Mouse (Mus musculus): ENCODE results near the gene Abcb11. TPM values are rescaled to one million over a fixed set of nuclear protein-coding genes. Genes with fewer than 3 reads are reported as not detected.
"Not testable (repeated sequence)": the region's sequence is repeated elsewhere in the genome, so short reads cannot be mapped to it uniquely, and the experiment has no call there.

Gene Abcb11
- 0.86 and 29.4 TPM in 2 replicates for total RNA-seq (2021)
- long read RNA-seq, experiment 1, result 0 reads
- long read RNA-seq, experiment 2, full-length matches to known transcripts, result 2 of 9 reads
- long read RNA-seq, experiment 2, partial matches to known transcripts, result 3 of 9 reads
- long read RNA-seq, experiment 2, other reads (novel, unspliced or antisense), result 4 of 9 reads

DNA sequence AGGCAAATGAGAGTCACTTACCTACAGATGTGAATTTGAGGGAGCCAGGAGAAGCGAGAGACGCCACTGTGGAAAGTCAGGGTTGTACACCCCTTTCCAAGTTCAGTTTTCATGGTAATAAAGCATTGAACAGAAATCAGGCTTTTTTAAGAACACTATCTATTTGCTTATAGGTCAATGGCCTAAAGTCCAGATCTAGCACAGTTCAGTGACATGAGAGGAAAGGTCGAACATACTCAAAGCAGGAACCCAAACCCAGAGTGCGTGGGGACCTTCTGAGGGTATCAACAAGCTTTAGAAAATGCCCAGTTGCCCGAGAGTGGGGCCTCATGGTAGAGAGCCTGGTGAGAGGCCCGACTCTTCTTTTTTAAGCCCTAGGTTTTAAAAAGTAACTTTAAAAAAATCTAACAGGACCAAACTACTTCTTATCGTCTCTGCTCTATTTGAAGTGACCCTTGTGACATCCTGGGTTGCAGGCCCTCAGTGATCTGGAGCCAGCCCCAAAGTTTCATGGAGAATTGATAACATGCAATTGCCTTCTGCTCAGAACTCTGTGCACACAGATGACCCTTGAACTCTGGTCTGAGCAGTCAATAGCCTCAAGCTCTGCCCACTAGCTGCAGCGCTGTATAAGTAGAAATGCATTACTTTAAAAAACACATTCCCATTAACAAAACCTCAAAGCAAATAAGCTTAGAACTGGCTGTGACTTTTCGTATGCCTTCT lies at the start of gene Abcb11:
TSS of gene Abcb11 (minus strand) at position 121 of the 726 bp plus-strand sequence.
- no peak for DNase-seq

DNA sequence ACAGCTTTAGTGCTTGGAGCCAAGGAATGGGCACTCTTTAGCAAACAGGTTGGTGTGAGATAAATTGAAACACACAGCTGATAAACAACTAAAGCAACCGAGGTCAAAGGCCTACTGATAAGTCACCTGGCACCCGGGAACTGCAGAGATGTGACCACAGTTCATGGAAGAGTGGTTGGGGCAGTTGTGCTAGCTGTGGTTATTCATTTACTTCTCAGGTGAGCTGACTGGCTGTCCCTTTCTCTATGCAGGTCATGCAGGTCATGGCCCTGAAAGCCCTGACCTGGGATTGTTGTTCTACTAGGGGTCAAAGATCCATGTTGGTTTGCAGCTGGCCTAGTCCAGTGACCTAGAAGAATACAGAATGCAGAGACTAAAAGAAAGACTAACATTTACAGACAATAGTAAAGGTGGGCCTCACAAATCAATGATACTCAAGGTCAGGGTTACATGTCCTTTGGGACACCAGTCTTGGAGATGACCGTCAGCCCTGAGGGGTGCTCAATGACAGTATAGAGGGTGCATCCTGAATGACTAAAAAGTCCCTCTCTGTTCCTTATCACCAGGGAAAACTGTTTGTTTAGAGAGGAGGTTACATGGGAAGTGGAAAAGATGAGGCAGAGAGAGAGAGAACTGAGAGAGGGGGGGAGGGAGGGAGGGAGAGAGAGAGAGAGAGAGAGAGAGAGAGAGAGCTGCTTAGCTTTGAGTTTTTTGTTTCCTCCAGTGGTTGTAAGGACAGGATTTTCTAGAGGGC lies 43.9 kb upstream of the Abcb11 start:
- no peak for DNase-seq

DNA sequence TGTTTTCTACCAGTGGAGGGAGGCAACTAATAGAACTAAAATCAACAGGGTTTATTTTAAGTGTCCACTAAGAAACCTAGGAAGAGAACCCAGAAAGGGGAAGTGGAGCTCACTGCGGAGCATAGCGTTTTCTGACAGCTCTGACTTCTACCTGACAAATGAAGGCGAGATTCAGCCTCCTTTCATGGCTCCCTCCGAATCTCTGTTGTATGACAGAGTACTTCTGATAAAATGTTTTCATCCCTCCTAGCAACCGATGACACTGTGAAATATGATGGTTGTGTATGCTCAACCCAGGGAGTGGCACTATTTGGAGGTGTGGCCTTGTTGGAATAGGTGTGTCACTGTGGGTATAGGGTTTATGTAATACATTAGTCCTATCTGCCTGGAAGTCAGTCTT lies 40.4 kb upstream of the Abcb11 start:
- DNase-seq, result no peak

- no peak for DNase-seq
Measured at GRCm38 (mm10) chr2:69381740-69382139, 39.3 kb upstream of the Abcb11 start.

GRCm38 (mm10) chr2:69380281-69380680 lies 37.9 kb upstream of the Abcb11 start, which contains the start of gene Dhrs9:
TSS of gene Dhrs9 (plus strand) at chr2:69380445.
- peak; percentile 51 for DNase-seq

DNA sequence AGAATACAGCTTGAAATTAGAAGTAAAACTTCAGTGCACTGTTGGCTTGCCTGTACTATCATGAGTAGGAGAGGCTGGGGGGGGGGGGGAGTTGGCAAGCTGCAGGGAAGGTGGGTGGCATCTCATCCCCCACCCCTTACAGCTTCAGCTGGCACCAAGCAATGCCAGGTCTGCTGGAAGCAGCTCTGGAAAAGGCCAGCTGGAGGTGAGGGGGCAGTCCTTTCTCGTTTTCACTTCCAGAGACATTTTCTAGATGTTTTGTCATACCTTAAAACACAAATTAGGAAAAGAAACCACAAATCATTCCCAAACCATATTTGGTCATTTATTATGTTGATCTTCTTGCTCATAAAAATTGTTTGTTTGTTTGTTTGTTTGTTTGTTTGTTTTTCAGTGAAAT lies 37.4 kb upstream of the Abcb11 start:
- no peak for DNase-seq

DNA sequence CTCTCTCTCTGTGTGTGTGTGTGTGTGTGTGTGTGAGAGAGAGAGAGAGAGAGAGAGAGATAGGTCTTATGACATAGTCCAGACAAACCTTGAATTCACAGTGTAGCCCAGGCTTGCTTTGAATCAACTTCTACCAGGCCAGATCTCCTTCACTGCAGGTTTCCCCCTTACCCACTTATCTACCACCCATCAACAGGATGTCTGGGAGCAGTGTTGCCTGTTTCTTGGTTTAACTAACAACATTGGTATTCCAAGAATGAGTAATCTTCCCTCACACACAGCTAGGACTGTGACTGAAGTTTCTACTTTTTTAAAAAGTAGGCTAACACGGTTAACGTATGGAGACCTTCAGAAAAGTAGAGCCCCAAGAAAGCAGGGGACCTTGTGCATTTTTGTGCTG lies 34.4 kb upstream of the Abcb11 start:
- no peak for DNase-seq

DNA sequence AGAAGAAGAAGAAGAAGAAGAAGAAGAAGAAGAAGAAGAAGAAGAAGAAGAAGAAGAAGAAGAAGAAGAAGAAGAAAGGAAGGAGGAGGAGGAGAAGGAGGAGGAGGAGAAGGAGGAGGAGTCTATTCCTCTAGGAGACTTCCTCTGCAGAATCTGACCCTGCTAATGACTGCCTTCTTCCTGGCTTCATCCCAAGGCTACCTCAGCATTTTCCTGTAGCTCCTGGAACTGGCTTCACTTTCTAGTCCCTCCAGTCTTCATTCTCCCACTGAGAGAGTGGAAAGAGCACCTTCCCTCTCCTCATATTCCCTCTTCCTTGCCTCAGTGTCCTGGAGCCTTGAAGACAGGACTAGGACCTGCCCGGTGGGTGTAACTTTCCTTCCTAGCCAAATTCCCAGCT lies 22.9 kb upstream of the Abcb11 start:
- no peak for DNase-seq

GRCm38 (mm10) chr2:69364831-69365230 lies 22.4 kb upstream of the Abcb11 start:
- DNase-seq, result peak; percentile 20

GRCm38 (mm10) chr2:69355402-69355801 lies 13.0 kb upstream of the Abcb11 start:
- not testable (repeated sequence) for DNase-seq

DNA sequence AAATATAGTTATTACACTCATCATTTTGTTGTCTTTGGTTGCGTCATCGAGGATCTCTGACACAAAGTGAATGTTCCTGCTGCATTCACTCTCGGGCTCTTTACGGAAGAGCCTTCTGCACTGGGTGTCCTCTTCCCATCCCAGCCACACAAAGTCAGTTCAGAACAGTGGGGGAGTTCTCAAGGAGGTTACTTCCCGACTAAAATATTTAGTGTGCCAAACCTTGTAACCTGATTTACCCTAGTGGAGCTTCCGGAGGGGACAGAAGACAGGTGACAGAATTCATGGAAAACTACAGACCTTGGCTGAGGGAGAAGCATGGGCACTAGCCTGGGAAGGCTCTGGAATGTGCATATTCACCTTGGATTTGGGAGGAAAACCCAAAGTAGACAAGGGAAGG lies 910 bp downstream of the Abcb11 start:
- DNase-seq, result no peak

DNA sequence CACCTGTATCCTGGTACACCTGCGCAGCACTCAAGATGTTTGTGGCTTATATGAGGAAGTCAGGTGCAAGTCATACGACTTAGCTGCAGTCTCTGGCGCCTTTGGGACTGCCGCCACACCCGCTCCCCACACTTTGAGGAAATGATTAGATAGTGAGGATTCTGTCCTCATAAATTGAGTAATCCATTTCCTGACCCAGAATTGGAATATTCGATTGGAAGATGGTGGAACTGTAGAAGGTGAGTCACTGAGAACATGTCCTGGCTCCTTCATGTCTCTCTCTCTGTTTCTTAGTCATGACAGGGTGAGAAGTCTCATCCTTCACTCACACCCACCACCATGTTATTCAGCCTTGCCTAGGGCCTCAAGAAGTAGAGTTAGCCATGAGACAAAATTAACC lies 10.9 kb downstream of the Abcb11 start:
- not testable (repeated sequence) for DNase-seq

- DNase-seq, result no peak
Measured at GRCm38 (mm10) chr2:69328509-69329163, 13.8 kb downstream of the Abcb11 start.

DNA sequence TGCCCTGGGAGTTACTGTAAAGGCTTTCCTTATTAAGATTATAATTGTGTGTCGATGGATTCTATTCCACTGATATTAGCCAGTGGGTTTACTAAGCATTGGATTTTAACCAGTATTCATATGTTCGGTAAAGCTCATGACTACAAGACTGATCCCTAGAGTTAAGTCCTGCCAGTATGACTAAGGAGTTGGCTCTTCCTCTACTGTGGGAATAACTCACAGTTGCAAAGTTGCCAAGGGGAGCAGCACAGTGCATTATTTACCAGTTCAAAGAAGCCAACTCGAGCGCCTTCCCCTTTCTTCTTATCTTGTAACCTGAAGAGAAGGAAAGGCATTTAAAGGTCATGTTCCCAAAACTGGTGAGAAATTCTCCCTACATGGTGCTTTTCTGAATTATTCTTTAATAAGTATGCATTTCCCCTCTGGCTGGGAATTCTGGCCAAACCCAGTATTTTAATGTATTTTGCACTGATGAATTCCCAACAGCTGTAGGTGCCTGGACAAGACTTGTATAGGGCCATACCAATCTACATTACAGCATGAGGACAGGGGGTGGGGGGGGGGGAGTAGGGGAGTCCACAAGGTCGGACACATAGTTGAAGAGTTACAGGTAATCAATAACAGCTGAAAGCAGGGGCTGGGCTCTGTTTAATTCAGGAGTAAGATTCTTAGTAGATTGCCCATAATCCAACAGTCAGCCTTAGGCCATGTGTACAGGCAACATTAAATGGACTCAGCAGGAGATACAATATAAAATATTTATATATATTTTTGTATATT lies 17.3 kb downstream of the Abcb11 start:
- DNase-seq, result no peak

DNA sequence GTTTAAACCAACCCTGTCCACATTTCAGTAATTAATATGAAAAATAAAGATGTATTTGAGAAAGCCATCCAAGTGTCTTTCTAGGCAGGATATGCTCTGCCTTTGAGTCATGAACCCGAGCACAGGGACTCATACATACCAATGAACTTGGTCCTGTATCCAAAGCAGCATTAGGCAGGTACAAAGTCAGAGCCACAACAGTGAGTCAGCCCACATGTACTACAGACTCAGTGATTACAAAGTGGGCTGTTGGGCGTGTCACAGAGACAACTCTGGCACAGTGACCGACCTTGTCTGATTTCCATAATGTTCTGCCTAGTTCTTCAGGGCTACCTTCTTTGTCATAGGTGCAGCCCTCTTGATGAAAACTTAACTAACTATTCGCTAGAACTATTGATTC lies 19.4 kb downstream of the Abcb11 start:
- DNase-seq, result no peak

GRCm38 (mm10) chr2:69321457-69321856 lies 21.0 kb downstream of the Abcb11 start:
- DNase-seq, result no peak

DNA sequence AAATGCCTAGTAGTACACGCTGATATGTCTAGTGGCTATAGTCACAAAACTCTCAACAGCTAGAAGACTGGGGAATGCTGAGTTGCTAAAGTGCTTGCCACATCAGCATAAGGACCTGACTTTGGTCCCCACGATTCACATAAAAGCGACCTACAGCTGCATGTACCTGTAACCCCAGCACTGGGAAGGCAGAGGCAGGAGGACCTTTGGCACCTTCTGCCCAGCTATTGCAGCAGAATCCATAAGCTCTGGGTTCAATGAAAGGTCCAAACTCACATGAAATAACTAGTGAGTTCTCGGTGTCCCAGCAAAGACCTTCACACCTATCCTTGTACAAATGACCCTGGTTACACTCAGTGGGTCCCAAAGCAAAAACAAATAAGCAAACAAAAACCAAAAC lies 31.1 kb downstream of the Abcb11 start:
- no peak for DNase-seq

DNA sequence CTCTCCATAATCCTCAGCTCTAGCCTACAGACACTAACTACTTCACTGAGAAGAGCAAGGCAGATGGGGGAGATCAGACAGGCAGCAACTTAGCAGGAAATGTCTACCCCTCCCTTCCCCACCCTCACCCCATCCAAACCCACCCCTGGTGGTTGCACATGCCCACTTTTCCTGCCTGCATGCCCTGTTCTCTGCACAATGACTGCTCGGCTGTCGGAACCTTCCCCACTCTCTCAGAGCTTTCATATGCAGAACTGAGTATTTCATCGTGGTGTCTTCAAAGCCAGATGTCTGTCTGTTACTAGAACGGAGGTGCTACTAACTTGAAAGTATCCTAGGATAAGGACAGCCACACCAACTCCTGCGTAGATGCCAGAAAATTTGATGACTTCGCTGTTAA lies 34.3 kb downstream of the Abcb11 start:
- DNase-seq, result no peak

- DNase-seq, result not testable (repeated sequence)
Measured at GRCm38 (mm10) chr2:69300568-69300967, 41.8 kb downstream of the Abcb11 start.

- no peak for DNase-seq
Measured at GRCm38 (mm10) chr2:69294508-69294907, 47.9 kb downstream of the Abcb11 start.

- DNase-seq, result peak; percentile 66
Measured at GRCm38 (mm10) chr2:69288989-69289388, 53.4 kb downstream of the Abcb11 start.

DNA sequence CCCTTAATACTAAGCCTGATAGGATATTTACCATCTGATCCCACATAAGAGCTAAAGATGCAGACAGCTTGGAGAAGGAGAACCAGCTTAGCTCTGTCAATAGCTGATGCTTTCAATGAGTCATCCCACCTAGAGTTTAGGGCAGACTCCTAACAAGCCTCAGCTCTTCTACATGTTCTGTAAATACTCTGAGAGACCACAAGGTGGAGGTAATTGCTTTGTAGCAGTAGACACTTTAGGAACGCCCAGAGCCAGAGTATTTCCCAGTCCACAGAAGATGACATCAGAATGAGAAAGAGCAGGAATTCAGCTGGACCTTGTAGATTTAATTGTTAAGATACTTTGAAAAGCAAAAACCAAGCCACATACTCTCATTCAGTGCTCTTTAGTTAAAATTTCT lies 66.5 kb downstream of the Abcb11 start:
- peak; percentile 29 for DNase-seq
